Mouse (Mus musculus) megakaryocyte progenitor cell, adult 5-6 weeks (primary cell): ENCODE data around the gene Cdc14a. TPM values are rescaled to one million over a fixed set of nuclear protein-coding genes. Genes with fewer than 3 reads are reported as not detected.
A peak's percentile ranks its signal among the peaks of the same experiment; 100 is the strongest.

Source experiments
- ATAC-seq: replicated peaks from 2 replicates; pipeline ENCODE4 v1.8.0; 2016; ENCODE audit warnings: mild to moderate bottlenecking, moderate TSS enrichment, inconsistent platforms; ENCODE audit not compliant: poor library complexity
- total RNA-seq, 2 experiments: library from RNA; stranded (forward) in 1 of 2; stranded (reverse) in 1 of 2; fragments of 157-497, 149-512 nt in 1 of 2; fragments of 200-1000 nt in 1 of 2; gene quantifications; 2 replicates each; pipeline versions ENCODE4 v1.2.3 to v1.2.4; 2015 to 2017

Cdc14a gene
- total RNA-seq, 2 experiments from 2014 or later, result 25.9 to 26.7 TPM

DNA sequence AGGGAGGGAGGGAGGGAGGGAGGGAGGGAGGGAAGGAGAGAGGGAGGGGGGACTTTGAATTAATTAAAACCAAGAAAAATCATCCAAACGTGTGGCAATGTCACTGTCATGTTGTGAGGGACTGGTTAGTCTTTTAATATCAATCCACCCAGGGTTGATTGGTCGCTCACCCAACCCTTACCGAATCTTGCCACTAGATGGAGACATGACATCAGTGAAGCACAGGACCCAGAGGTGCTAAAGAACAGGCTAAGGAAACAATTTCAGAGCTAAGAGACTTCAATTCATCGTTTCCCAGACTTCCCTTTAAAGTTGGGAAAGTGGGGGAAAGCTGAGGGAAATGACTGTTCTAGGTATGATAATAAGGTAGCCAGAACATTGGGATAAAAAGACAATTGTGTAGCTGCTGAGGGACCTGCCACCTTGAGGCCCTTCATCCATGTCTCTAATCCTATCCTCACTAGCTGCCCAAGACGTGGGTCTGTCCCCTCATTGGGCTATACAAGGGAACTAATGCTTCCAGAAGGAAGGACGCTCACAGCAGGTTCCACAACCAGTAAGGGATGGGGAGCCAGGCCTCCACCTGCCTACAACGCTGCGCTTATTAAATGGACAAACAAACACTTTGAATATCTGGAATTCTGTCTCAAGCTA lies 91.9 kb downstream of the Cdc14a start:
- peak; percentile 80 for ATAC-seq

DNA sequence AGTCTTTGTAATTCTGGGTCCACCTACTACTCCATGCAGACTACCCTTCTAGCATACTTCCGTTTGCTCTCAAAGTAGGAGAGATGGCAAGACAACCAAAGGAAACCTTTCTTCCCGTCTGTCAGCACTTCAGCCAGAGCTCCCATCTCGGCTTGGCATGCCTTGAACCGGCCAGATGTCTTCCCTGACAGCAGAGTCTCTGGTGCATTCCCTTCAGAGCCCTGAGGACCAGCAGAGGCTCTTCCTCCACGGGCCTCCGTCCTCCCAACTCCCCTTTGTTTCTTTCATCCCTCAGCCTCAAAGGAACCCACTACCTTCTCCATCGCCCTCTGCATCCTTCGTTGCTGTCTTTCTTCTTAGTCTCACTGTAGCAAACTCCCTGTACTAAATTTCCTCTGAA lies 93.9 kb downstream of the Cdc14a start:
- ATAC-seq, result no peak

DNA sequence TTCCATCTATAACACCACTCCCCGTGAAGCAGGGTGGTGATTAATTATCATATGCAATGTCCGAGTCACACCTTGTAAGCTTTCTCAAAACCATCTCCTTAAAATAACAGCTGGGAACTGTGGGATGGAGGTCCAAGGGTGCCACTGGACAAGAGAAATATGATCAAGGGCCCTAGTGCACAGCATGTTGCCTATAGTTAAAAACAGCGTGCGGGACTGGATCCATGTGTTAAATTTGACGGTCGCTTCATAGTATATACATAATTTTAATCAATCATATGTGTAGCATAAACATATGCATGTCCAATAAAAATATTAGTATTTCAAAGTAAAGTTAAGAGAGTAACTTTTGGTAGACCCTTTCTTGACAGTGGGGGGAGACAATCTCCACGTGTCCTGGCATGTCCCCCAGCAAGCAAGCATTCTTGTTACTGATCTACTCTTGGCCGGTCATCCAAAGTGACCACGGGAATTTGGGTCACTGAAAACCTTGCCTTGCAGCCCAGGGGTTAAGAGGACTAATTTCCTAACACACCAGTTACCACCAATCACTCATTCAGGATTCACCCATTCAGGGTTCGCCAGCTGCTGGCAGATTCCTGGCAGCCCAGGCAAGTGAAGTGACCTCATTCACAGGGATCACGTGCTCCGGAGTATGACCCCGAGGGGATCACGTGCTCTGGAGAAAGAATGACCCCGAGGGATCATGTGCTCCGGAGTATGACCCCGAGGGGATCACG lies 94.6 kb downstream of the Cdc14a start:
- no peak for ATAC-seq

DNA sequence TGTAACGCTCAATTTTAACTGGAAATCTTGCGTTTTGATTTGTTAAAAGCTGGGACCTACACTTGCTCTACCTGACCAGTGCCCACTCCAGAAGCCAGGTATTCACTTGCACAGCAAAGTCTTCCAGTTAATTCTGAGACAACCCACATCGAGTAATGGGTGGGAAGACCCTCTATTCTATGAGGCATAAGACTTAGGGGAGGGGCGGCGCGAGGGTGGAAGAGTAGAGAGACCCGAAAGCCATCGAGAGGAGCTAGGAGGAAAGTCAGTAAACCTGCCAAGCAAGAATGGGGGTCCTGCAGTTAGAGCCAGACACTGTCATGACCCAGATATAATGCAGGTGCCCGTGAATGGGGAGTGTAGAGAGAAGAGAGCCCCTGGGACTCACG lies 96.2 kb downstream of the Cdc14a start:
- ATAC-seq, result no peak

DNA sequence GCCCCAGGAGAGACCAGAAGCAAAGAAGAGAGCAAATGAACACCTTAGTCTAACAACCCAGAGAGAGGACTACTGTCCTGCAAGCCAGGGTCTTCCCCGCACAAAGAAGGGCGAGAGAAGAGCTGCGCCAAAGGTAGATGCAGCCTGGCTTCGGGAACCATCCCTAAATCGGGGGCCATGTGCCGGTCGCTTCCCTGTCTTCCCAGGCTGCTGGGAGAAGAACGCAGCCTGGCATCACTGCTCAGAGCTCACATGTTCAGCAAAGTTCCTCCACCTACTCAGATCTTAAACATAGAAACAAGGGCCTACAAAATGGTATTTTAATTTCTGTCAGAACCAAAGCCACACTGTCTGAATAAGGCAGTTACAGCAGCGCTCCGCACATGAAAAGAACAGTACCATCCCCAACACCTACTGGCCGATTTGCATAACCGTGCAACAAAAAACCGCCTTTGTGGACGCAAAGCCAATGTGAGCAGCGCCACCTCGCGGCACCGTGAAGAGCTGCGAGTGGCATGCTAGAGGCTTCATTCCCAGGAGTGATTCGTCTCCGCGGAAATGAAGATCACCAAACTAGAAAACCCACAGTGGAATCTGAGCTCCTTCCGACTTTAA lies 96.7 kb downstream of the Cdc14a start:
- ATAC-seq, result peak; percentile 97

DNA sequence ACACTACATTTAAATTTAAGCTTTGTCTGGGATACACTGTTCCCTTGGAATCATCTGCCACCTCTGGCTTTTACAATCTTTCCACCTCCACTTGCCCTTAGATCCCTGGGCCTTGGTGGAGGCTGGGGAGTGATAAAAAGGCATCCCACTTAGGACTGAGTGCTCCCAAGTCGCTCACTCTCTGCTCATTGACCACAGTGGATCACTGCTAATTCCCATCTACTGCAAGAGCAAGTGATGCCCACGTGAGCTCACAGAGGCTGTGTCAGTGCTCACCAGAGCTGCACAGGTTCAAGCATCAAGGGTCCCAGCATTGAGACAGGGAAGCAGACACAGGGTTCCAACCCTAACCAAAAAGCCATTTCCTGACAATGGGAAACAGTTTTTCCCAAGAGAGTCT lies 98.3 kb downstream of the Cdc14a start:
- ATAC-seq, result no peak

DNA sequence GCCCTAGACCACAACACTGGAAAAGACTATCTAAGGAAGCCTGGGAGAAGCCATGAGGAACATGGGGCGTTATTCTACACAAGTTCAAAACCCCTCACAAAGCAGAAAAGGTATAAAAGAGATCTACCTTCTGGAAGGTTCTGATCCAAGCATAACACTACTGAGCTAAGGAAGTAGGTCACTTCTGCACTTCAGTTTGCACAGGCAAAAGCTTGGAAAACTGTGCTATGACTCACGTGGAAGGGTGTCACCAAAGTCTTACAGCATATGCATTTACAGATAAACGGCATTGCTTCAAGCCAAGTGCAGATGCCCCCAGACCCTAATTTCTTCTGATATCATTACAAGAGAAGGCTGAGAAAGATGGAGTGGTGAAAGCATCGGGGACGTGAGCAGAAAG lies 104.1 kb downstream of the Cdc14a start:
- ATAC-seq, result no peak

DNA sequence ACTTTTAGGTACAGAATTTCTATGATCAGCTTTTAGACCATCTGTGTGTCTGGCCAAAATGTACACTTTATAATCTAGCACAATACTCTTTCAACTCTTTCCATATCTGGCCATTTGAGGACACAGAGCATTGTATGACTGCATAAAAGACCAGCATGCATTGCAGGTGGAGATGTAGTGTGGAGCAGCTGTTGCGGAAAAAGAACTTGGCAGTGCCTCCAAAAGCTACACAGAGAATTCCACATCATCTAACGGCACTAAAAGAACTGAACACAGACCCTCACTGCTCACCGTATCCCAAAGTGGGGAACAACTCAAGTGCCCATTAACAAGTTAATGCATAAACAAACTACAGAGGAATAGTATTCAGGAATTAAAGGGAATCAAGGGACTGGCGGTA lies 112.0 kb downstream of the Cdc14a start:
- ATAC-seq, result no peak

DNA sequence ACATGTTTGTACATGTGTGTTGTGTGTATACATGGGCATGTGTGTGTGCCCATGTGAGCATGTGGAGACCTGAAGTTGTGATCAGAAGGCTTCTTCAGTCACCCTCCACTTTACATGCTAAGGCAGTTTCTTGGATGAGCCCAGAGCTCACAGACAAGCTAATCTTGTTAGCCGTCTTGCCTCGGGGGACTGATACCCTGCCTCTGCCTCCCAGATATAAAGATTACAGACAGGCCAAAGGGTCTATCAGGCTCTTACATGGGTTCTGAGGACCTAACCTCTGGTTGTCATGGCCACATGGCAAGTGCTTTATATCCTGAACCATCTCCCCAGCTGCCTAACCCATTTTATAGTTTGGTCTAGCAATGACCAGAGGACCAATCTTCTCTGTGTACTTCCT lies 112.7 kb downstream of the Cdc14a start:
- peak; percentile 70 for ATAC-seq

DNA sequence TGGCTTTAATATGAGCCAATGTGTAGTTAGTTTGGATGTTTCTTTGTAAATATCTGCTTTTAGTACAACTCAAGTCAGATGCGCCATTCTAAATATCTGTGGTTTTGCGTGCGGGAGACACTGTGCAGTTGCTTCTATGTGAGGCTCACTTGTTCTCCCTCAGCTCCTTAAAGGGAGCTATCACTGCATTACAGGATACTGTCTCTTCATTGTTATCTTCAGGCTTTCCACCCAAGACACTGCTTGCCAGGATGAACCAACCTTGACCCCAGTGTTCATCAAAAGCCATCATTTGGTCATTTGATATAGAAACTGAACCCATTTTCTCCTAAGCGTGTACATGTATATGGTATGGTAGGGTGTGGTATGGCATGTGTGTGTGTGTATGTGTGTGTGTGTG lies 113.2 kb downstream of the Cdc14a start:
- ATAC-seq, result peak; percentile 38

DNA sequence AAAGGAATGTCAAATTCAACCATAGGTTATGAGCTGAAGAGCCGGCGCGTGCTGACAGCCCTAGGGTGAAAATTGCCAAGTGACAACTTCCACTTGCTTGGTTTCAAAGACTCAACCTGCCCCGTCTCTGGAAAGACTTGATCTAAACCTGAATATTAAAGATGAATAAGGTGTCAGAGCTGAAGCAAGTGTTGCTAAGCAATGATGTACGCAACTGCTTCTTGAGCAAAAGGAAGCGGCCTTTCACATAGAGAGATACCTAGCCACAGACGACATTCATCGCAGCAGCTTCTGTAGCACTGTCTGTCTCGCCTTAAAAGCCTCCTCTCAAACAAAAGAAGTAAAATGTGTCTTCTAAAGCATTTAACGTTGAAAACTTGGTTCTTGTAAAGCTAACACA lies 113.8 kb downstream of the Cdc14a start:
- no peak for ATAC-seq

DNA sequence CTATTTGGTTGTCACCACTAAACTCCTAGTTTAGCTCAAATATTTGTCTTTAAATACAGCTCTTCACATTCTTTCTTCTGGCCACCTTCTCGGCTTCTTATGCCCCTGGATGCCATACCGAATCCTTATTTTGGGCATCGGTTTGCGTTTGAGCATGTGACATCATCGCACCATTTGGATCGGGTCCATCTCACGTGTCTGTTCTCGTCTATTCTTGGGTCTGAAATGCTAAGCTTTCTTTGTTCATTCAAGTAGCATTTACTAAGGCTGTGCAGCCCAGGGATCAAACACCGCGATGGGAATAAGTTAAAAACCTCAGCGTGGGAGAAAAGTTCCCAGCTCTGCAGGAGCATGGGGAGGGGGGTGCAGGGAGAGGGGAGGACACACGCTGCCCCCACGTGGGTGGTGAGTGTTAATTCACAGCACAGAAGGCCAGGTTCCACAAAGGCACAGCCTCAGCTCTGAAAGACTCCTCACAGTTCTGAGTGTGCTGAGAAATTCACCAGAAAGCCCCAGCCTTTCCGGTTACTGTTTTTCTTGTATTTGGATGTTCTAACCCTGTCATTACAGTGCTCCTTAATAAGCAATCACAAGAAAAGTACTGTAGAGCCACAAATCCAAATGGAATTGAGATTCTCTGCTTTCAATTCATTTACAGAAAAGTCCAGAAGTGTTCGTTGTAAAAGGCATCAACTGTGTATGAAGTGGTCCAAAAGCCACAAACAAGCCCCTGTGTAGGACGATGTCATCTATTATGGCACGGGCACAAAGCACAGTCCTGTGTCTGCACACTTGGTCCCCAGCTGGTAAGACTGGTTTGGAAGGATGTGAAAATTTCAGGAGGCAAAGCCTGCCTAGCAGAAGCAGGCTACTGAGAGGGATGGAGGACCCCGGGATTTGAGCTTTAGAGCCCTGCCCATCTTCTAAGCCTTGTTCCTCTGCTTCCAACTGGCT lies 118.8 kb downstream of the Cdc14a start:
- ATAC-seq, result no peak

DNA sequence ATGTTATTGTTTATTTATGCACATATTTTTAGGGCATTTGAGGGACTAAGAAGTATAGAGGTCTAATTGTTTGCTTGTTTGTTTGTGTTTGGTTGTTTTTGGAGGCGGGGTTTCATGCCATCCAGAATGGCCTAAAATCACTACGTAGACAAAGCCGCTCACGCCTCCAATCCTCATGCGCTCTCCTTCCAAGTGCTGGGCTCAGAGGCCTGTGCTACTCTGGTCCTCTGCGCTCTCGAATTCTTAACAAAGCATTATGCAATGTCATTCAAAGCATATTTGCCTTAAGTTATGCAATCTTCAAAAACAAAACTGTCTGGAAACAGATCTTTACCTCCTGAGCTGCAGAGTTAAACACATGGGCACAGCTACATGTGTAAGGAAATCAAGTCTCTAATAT lies 121.3 kb downstream of the Cdc14a start:
- no peak for ATAC-seq

DNA sequence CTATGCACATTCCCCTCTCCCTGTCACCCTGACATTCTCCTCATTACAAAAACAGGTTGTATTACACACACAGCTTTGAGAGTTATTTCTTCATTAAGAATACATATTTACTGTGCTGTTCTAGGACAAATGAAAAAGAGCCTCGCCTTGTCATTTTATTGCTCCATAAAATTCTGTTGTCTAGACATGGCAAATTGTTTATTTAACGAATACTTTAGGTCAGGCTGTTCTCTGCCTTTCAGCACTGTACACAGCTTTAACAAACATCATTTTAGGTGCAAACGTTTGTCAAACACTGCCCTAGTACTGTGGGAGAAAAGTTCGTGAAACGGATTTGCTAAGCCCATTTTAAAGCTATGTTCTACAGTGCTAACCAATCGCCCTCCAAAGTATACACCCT lies 122.1 kb downstream of the Cdc14a start:
- no peak for ATAC-seq

DNA sequence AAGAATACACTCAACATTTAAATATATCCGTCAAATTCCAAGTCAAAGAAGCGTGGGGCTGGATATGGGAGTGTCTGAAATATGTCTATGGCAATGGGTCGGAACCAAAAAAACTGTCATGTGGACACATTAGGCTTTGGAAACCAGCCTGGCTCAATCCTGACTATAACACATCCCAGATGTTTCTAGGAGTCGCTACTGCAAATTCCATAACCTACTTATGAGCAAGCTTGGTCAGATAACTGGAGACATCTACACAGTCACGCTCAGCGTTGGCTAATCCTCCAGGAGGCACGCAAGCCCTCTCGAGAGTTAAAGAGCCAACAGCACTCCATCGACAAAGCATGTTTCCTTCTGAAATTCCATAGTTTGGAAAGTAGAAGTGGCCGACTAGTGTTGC lies 125.1 kb downstream of the Cdc14a start:
- no peak for ATAC-seq

DNA sequence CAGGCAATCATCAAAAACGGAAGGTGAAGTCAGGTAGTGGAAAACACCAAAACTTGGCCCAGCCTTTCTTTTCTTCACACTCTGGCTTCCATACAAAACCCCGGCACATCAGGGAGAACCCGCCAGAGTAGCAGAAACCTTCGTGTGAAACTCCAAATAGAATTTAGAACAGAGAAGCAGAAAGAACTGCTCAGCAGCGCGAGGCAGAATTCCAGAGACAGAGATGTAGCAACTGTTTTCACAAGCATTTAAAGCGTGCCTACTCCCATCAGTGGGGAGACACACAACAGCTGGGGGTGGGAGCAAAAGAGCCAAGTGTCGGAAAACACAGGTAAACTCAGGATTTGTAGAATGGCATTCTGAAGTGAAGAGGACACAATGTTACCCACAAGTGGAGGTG lies 125.8 kb downstream of the Cdc14a start:
- ATAC-seq, result no peak

DNA sequence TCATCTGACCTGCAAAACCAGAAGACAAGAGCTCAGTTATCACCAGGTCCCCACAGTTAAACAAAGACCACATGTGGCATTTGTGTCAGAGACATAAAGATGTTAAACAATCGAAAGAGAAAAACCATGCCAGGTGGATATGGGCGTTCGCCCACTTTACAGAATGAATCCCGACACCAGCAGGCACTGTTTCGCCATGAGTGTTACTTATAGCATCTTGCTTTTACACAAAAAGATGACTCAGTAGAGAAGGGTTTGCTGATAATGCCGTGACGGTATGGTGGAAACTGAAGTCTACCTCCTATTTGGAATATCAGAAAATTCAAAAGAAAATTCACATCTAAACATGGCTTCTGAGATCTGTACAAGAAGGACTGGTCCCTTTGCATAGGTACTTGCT lies 126.7 kb downstream of the Cdc14a start:
- no peak for ATAC-seq

DNA sequence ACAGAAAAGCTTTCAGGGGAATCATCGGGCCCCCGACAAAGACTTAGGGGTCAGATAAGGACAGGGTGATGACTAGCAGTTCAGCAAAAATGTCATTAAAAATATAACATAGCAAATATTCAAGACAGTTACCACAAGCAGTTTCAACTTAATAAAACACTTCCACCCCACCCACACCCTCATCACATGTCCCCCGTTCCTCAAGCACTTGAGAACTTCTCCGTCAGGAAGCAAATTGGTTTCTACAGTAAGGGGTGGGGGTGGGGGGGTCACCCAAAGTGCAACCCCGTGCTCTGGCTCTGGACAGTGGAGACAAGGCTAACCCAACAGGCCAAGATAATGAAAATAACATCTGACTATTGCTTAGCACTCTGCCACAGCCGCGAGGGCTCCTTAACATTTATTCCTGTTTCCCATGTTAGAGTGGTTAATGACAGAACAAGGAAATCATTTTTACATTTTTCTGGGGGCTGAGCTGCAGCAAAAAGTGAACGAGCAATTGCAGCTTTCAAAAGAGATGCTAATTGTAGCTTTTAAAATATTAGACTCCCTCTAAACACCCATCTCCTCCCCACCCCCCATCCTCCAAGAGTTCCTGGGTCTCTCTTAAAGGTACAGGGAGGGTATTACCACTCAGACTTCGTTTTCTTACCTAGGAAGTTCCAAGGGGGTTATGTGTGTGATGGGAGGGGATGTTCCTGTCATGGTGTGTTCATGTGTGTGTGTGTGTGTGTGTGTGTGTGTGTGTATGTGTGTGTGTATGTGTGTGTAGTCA lies 133.6 kb downstream of the Cdc14a start:
- ATAC-seq, result no peak

DNA sequence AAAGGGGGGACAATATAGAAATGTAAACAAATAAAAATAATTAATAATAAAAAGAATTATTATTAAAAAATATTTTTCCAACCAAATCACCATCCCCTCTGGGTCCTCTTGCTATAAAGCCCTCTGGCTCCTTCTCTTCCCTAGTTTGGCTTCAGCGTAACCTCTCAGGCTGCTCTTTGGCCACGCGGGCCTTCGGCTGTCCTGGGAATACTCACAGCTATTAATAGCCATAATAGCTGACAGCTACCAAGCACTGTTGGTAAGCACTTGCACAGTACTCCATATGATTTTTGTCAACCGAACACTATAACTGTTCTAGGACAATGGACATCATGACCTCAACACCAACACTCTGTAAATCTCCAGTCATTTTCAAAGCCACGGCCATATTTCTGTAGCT lies 135.0 kb downstream of the Cdc14a start:
- ATAC-seq, result no peak

DNA sequence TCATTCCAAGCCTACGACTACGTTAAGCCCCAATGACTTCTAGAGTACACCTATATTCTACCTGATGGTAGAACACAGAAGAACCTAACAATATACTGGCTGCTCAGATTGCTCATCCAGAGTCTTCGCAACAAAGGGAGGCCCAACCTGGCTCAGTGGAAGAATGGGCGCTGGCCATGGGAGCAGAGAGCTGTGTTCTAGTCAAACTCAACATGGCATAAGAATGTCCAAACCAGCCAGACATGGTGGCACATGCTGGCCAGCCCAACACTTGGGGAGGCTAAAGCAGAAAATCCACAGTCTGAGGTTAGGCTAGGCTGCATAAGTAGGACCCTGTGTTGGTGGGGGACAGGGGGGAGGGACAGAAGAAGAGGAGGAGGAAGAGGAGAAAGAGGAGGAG lies 139.1 kb downstream of the Cdc14a start:
- ATAC-seq, result no peak

DNA sequence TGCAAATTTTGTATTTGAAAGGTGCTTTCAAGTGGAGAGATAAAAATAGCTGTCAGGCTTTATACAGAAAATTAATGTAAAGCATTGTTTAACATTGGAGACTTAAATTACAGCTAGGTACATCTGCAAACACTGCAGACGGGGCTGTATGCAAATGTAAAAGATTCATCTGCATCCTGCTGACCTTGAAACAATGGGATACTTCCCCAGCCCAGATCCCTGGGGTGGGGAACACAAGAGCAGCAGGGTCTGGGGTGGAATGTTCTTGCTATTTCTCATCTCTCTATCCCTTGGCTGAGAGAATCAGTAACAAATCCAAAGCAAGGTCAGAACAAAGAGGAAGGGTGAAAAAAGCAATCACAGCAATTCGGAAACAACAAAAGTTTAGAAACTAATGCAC lies 139.8 kb downstream of the Cdc14a start:
- ATAC-seq, result no peak
